Mouse (Mus musculus) neural tube, embryonic 15.5 days (tissue): ENCODE data around the gene Boc. TPM values are rescaled to one million over a fixed set of nuclear protein-coding genes. Genes with fewer than 3 reads are reported as not detected.

ENCODE experiments used
- ATAC-seq: fragments of 200-750 bp; cut with Nextera tagmentation; 2 replicates; pipeline ENCODE4 v1.8.0; 2017; ENCODE audit warnings: mild to moderate bottlenecking, moderate TSS enrichment, moderate library complexity; ENCODE audit not compliant: low FRiP score
- H3K27ac ChIP-seq: fragments of 300-500 bp; sonication (generic); replicated peaks from 2 replicates; pipeline ENCODE4 v1.5.1; 2015; ENCODE audit warnings: mild to moderate bottlenecking, inconsistent platforms
- H3K27me3 ChIP-seq: fragments of 300-500 bp; sonication (generic); replicated peaks from 2 replicates; pipeline ENCODE4 v1.6.1; 2015; ENCODE audit warnings: inconsistent platforms
- H3K36me3 ChIP-seq: fragments of 300-500 bp; sonication (generic); 2 replicates; pipeline ENCODE4 v1.6.1; 2015; ENCODE audit warnings: inconsistent platforms
- H3K4me1 ChIP-seq: fragments of 300-500 bp; sonication (generic); 2 replicates; pipeline ENCODE4 v1.6.1; 2015; ENCODE audit warnings: inconsistent platforms
- H3K4me2 ChIP-seq: fragments of 300-500 bp; sonication (generic); 2 replicates; pipeline ENCODE4 v1.6.1; 2015; ENCODE audit warnings: inconsistent platforms, mild to moderate bottlenecking, moderate library complexity
- H3K4me3 ChIP-seq: fragments of 300-500 bp; sonication (generic); replicated peaks from 2 replicates; pipeline ENCODE4 v1.5.1; 2015; ENCODE audit warnings: mild to moderate bottlenecking, inconsistent platforms
- H3K9ac ChIP-seq: fragments of 300-500 bp; sonication (generic); replicated peaks from 2 replicates; pipeline ENCODE4 v1.6.1; 2015; ENCODE audit warnings: mild to moderate bottlenecking, inconsistent platforms
- H3K9me3 ChIP-seq: fragments of 300-500 bp; sonication (generic); replicated peaks from 2 replicates; pipeline ENCODE4 v1.6.1; 2016; ENCODE audit warnings: inconsistent platforms
- WGBS: fragments of 180-500 bp; shearing (Covaris S2); methylation state at CpG from one replicate; pipeline ENCODE4 v1.1.7; 2015; ENCODE audit warnings: mixed read lengths; 5-methylcytosine and 5-hydroxymethylcytosine counted together
- polyA plus RNA-seq: library from polyadenylated mRNA; unstranded; fragments of >200 nt; fragmentation: Nextera tagmentation; extraction: Ambion mirVana; gene quantifications from 2 replicates; pipeline ENCODE4 v1.2.1, GENCODE M21; 2015

The Boc gene
- polyA plus RNA-seq, 1 experiment from 2014 or later = 6.9 TPM

DNA sequence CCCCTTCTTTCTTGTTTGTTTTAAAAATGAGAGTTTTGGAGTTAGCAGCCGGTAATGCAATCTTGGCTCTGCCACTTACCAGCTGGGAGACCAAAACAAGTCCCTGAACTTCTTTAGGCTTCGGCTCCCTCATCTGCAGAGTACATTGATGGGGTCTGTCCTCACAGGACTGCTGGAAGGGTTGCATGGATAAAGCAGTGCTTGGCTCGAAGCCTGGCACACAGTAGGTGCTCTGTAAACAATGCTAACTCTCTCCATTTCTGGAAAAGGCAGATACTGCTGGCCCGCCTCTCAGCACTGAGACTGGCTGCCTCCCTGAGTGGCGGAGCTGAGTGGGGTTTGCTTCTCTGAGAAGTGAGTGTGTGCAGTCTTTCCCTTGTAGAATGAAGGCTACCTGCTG lies 7.2 kb downstream of the Boc start:
- Histone ChIP-seq H3K27ac (no peak overlapping the region), H3K36me3 (no peaks in the 10 kb centered on the region), H3K4me3 (no peak overlapping the region), H3K9ac (no peak overlapping the region), H3K9me3 (no peaks in the 10 kb centered on the region), H3K27me3 (no peaks in the 10 kb centered on the region), H3K4me2 (no peak overlapping the region), H3K4me1 (peaks cover 52% of the 10 kb centered on the region)
- 37% methylated on average over 5 of the region's 5 CpGs for WGBS
- ATAC-seq = no peak

DNA sequence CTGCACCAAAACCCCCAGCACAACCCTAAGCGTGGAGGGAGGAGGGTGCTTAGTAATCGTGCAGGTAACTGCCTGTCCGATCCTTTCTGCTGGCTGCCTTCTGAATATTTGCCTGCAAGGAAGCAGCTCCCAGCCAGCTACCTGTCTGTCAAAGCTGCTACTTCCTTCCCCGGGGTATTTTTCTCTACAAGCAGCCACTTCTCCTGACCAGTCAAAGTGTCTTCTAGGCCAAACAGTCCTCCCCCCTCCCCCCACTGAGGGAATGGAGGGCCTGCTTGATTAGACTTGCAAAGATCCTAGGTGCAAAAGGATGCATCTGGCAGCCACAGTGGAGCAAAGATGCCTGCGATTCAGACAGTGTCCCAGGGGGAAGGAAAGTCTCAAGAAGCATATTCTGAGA lies 7.9 kb downstream of the Boc start:
- H3K27ac ChIP-seq = 0 out of 2 replicates have a peak overlapping the region, but pooled peaks have one; percentile 1
- H3K9me3 ChIP-seq = no peaks in the 10 kb centered on the region
- H3K9ac ChIP-seq = no peak overlapping the region
- peaks cover 47% of the 10 kb centered on the region for H3K4me1 ChIP-seq
- H3K36me3 ChIP-seq = no peaks in the 10 kb centered on the region
- ATAC-seq = no peak
- 0 out of 2 replicates have a peak overlapping the region, but pooled peaks have one; percentile 3 for H3K4me2 ChIP-seq
- no peaks in the 10 kb centered on the region for H3K27me3 ChIP-seq
- WGBS = 27% methylated on average over 5 of the region's 5 CpGs
- no peak overlapping the region for H3K4me3 ChIP-seq

- Histone ChIP-seq H3K9ac (no peak overlapping the region), H3K4me1 (peaks cover 51% of the 10 kb centered on the region), H3K36me3 (no peaks in the 10 kb centered on the region), H3K27me3 (no peaks in the 10 kb centered on the region), H3K4me3 (no peak overlapping the region), H3K4me2 (0 out of 2 replicates have a peak overlapping the region, but pooled peaks have one; percentile 11), H3K9me3 (no peaks in the 10 kb centered on the region), H3K27ac (0 out of 2 replicates have a peak overlapping the region, but pooled peaks have one; percentile 1)
- ATAC-seq = peak; percentile 49
- 28% methylated on average over 7 of the region's 7 CpGs for WGBS
Measured at GRCm38 (mm10) chr16:44549867-44550679, 8.6 kb downstream of the Boc start.

DNA sequence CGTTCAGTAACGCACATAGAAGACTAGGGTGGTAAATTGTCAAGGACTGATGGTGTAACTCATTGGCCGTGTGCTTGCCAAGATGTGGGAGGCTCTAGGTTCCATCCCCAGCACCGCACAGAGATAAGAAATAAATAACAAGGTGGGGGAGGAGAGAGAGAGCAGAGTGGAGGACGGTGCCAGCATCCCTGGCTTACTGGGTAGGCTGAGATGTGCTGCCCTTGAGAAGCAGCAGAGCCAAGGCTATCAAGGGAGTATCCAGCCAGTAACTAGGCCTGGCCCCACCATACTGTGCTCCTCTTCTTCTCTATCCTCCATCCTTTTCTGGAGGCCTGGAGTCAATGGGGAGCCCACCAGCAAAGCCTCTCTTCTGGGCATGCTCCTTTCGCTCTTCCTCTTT lies 9.3 kb downstream of the Boc start:
- H3K27me3 ChIP-seq = no peaks in the 10 kb centered on the region
- no peaks in the 10 kb centered on the region for H3K9me3 ChIP-seq
- H3K4me1 ChIP-seq = peaks cover 58% of the 10 kb centered on the region
- H3K4me2 ChIP-seq = 0 out of 2 replicates have a peak overlapping the region, but pooled peaks have one; percentile 11
- ATAC-seq = no peak
- no peak overlapping the region for H3K9ac ChIP-seq
- no peak overlapping the region for H3K4me3 ChIP-seq
- H3K36me3 ChIP-seq = no peaks in the 10 kb centered on the region
- WGBS = 67% methylated on average over 6 of the region's 6 CpGs
- no peak overlapping the region for H3K27ac ChIP-seq

GRCm38 (mm10) chr16:44547976-44548375 lies 10.7 kb downstream of the Boc start:
- Histone ChIP-seq H3K36me3 (no peaks in the 10 kb centered on the region), H3K9ac (no peak overlapping the region), H3K27me3 (no peaks in the 10 kb centered on the region), H3K4me2 (no peak overlapping the region), H3K27ac (no peak overlapping the region), H3K4me1 (peaks cover 65% of the 10 kb centered on the region), H3K9me3 (no peaks in the 10 kb centered on the region), H3K4me3 (no peak overlapping the region)
- 62% methylated on average over 1 of the region's 1 CpGs for WGBS
- ATAC-seq = no peak

GRCm38 (mm10) chr16:44546831-44547230 lies 11.9 kb downstream of the Boc start:
- Histone ChIP-seq H3K4me3 (no peak overlapping the region), H3K27me3 (no peaks in the 10 kb centered on the region), H3K27ac (no peak overlapping the region), H3K36me3 (no peaks in the 10 kb centered on the region), H3K4me2 (no peak overlapping the region), H3K9me3 (no peaks in the 10 kb centered on the region), H3K9ac (no peak overlapping the region), H3K4me1 (peaks cover 63% of the 10 kb centered on the region)
- 66% methylated on average over 8 of the region's 8 CpGs for WGBS
- ATAC-seq = no peak

GRCm38 (mm10) chr16:44545939-44546338 lies 12.8 kb downstream of the Boc start:
- Histone ChIP-seq H3K27ac (no peak overlapping the region; the same call in 1 of the 2 replicates), H3K4me1 (peaks cover 60% of the 10 kb centered on the region), H3K9ac (no peak overlapping the region), H3K9me3 (no peaks in the 10 kb centered on the region), H3K4me2 (no peak overlapping the region), H3K36me3 (no peaks in the 10 kb centered on the region), H3K4me3 (no peak overlapping the region), H3K27me3 (no peaks in the 10 kb centered on the region)
- WGBS = 64% methylated on average over 2 of the region's 2 CpGs
- ATAC-seq = no peak

GRCm38 (mm10) chr16:44545153-44545552 lies 13.5 kb downstream of the Boc start:
- no peaks in the 10 kb centered on the region for H3K9me3 ChIP-seq
- WGBS = 13% methylated on average over 7 of the region's 7 CpGs
- H3K27ac ChIP-seq = no peak overlapping the region
- no peaks in the 10 kb centered on the region for H3K27me3 ChIP-seq
- H3K4me3 ChIP-seq = no peak overlapping the region
- H3K4me2 ChIP-seq = peak overlapping the region; percentile 11; the same call in 1 of the 2 replicates
- no peaks in the 10 kb centered on the region for H3K36me3 ChIP-seq
- no peak for ATAC-seq
- H3K9ac ChIP-seq = no peak overlapping the region
- H3K4me1 ChIP-seq = peaks cover 52% of the 10 kb centered on the region

DNA sequence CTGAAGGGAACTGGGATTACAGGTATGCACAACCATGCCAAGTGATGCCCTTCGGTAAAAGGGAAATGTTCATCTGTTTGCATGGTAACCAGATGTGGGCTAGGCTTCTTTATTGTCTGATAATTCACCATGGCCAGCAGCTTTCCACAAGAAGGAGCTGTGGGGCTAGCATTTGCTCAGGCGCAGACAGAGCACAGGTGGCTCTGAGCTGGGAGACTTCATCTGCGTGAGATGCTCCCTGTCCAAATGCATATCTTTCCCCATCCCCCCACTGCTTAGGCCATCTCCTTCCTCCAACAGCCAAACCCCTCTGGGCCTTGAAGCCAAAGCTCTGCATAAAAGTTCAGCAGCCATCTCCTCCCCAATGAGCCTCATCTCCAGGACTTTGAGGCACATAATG lies 15.6 kb downstream of the Boc start:
- Histone ChIP-seq H3K4me3 (no peak overlapping the region), H3K27me3 (no peaks in the 10 kb centered on the region), H3K27ac (peak overlapping the region; percentile 20; the same call in 1 of the 2 replicates), H3K9me3 (no peaks in the 10 kb centered on the region), H3K4me1 (peaks cover 51% of the 10 kb centered on the region), H3K9ac (no peak overlapping the region), H3K36me3 (no peaks in the 10 kb centered on the region), H3K4me2 (no peak overlapping the region)
- WGBS = 32% methylated on average over 3 of the region's 3 CpGs
- ATAC-seq = no peak

DNA sequence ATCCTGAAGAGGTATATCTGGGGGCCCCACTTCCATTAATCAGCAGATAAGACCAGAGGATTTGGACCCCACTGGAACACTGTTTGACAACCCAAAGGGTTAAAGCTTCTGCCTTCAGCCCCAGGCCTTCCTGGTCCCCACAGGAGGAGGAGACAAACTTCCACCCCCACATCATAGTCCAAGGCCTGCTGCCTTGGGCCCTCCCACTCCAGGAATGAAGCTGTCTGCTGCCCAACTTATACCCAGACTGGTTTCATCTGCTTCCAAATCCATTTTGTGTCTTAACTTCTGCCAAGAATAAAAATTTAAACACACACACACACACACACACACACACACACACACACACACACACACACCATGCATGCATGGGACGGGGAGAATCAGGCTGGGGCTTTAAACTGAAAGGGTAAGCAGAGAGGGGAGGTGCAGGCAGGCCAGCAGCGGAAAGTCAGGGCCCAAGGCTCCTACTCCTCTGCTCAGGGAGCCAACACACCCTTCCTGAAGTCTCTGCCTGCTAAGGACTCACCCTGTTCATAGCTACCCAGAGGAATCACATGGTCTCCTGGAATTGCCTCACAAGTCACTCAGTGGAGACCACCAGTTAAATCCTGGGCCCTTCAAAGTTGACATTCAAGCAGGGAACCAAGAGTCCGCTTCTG lies 16.5 kb downstream of the Boc start:
- Histone ChIP-seq H3K27ac (no peak overlapping the region; the same call in 1 of the 2 replicates), H3K4me2 (no peak overlapping the region), H3K27me3 (no peaks in the 10 kb centered on the region), H3K4me3 (no peak overlapping the region), H3K9me3 (no peaks in the 10 kb centered on the region), H3K4me1 (peaks cover 51% of the 10 kb centered on the region), H3K9ac (no peak overlapping the region), H3K36me3 (no peaks in the 10 kb centered on the region)
- WGBS = 61% methylated on average over 3 of the region's 3 CpGs
- ATAC-seq = no peak

- Histone ChIP-seq H3K4me1 (peaks cover 38% of the 10 kb centered on the region), H3K4me2 (no peak overlapping the region), H3K9ac (no peak overlapping the region), H3K9me3 (no peaks in the 10 kb centered on the region), H3K36me3 (no peaks in the 10 kb centered on the region), H3K4me3 (no peak overlapping the region), H3K27ac (no peak overlapping the region), H3K27me3 (no peaks in the 10 kb centered on the region)
- WGBS = 69% methylated on average over 8 of the region's 8 CpGs
- no peak for ATAC-seq
Measured at GRCm38 (mm10) chr16:44539611-44540010, 19.1 kb downstream of the Boc start.
